Mouse (Mus musculus) thymus, adult 2 months (tissue): ENCODE measurements around the gene Sowaha. TPM values are rescaled to one million over a fixed set of nuclear protein-coding genes. Genes with fewer than 3 reads are reported as not detected.

ENCODE experiments used
- DNase-seq: peaks from one replicate; pipeline ENCODE4 v3.0.0; 2021
- H3K27ac ChIP-seq: fragments of 200-500 bp; 2 replicates; pipeline ENCODE4 v1.5.1; 2012; ENCODE audit warnings: low read length, control low read depth; ENCODE audit not compliant: control insufficient read depth, insufficient read depth
- H3K27me3 ChIP-seq: fragments of 200-500 bp; 2 replicates; pipeline ENCODE4 v1.6.1; 2012; ENCODE audit warnings: mild to moderate bottlenecking, low read length, moderate library complexity, mixed read lengths; ENCODE audit not compliant: control insufficient read depth, insufficient read depth
- H3K36me3 ChIP-seq: fragments of 200-500 bp; 2 replicates; pipeline ENCODE4 v1.6.1; 2012; ENCODE audit warnings: mild to moderate bottlenecking, low read length, moderate library complexity; ENCODE audit not compliant: control insufficient read depth, insufficient read depth
- H3K4me1 ChIP-seq: fragments of 200-500 bp; replicated peaks from 2 replicates; pipeline ENCODE4 v1.6.1; 2012; ENCODE audit warnings: low read length; ENCODE audit not compliant: control insufficient read depth, insufficient read depth
- H3K4me3 ChIP-seq: fragments of 200-500 bp; 2 replicates; pipeline ENCODE4 v1.5.1; 2012; ENCODE audit warnings: mild to moderate bottlenecking, low read length, control low read depth, moderate library complexity; ENCODE audit not compliant: control insufficient read depth, insufficient read depth
- CTCF ChIP-seq: fragments of 200-500 bp; IDR thresholded peaks from 2 replicates; pipeline ENCODE4 v1.5.1; 2012; ENCODE audit warnings: mild to moderate bottlenecking, control low read depth, low read length, moderate library complexity, borderline replicate concordance; ENCODE audit not compliant: control insufficient read depth, poor library complexity, insufficient read depth; ENCODE audit errors: extremely low read depth
- POLR2A ChIP-seq: fragments of 200-500 bp; IDR thresholded peaks from 2 replicates; pipeline ENCODE4 v1.6.1; 2012; ENCODE audit warnings: mild to moderate bottlenecking, low read length, control low read depth, moderate library complexity; ENCODE audit not compliant: control insufficient read depth, poor library complexity, insufficient read depth; ENCODE audit errors: extremely low read depth
- WGBS: fragments of 180-500 bp; shearing (Covaris S2); methylation state at CpG from one replicate; pipeline ENCODE4 v1.1.7; 2018; 5-methylcytosine and 5-hydroxymethylcytosine counted together
- polyA plus RNA-seq: library from polyadenylated mRNA; depleted of rRNA; stranded (reverse); fragments of >200 nt; gene quantifications from 2 replicates; pipeline ENCODE4 v1.2.3, GENCODE M21; 2012

Sowaha gene
- polyA plus RNA-seq, 1 experiment: 0.18 TPM

GRCm38 (mm10) chr11:53483159-53483891 is 3.3 kb upstream of the Sowaha start:
- Histone ChIP-seq H3K27ac (no peak overlapping the region), H3K4me3 (no peak overlapping the region), H3K4me1 (peaks cover 9% of the 10 kb centered on the region), H3K27me3 (peaks cover 12% of the 10 kb centered on the region; the same call in 1 of the 2 replicates), H3K36me3 (no peaks in the 10 kb centered on the region)
- TF ChIP-seq CTCF (no peak), POLR2A (no peak)
- 85% methylated on average over 9 of the region's 9 CpGs for WGBS
- DNase-seq: no peak

GRCm38 (mm10) chr11:53481088-53481730 is 1.1 kb upstream of the Sowaha start:
- H3K36me3 ChIP-seq: no peaks in the 10 kb centered on the region
- 79% methylated on average over 4 of the region's 4 CpGs for WGBS
- peaks cover 15% of the 10 kb centered on the region for H3K27me3 ChIP-seq
- H3K27ac ChIP-seq: no peak overlapping the region
- peaks cover 5% of the 10 kb centered on the region for H3K4me1 ChIP-seq
- no peak for DNase-seq
- no peak overlapping the region for H3K4me3 ChIP-seq
- TF ChIP-seq CTCF (no peak), POLR2A (no peak)

- H3K4me3 ChIP-seq: no peak overlapping the region
- no peak for DNase-seq
- H3K4me1 ChIP-seq: peaks cover 5% of the 10 kb centered on the region
- peaks cover 15% of the 10 kb centered on the region for H3K27me3 ChIP-seq
- WGBS: 3% methylated on average over 62 of the region's 62 CpGs
- TF ChIP-seq CTCF: no peak
- TF ChIP-seq POLR2A: no peak
- no peaks in the 10 kb centered on the region for H3K36me3 ChIP-seq
- H3K27ac ChIP-seq: no peak overlapping the region
Measured at GRCm38 (mm10) chr11:53479171-53479782, 797 bp downstream of the Sowaha start.

- H3K27me3 ChIP-seq: peaks cover 15% of the 10 kb centered on the region
- WGBS: 15% methylated on average over 79 of the region's 79 CpGs
- no peak for DNase-seq
Measured at GRCm38 (mm10) chr11:53478383-53479170, 1.5 kb downstream of the Sowaha start.

GRCm38 (mm10) chr11:53477833-53478232 is 2.2 kb downstream of the Sowaha start:
- no peak overlapping the region for H3K4me3 ChIP-seq
- peaks cover 5% of the 10 kb centered on the region for H3K4me1 ChIP-seq
- 85% methylated on average over 7 of the region's 7 CpGs for WGBS
- no peak overlapping the region for H3K27ac ChIP-seq
- DNase-seq: no peak
- H3K27me3 ChIP-seq: peaks cover 15% of the 10 kb centered on the region
- TF ChIP-seq POLR2A (no peak), CTCF (no peak)
- H3K36me3 ChIP-seq: no peaks in the 10 kb centered on the region

More at GRCm38 (mm10) chr11:53478383-53479170, 1.5 kb downstream of the Sowaha start:
- TF ChIP-seq POLR2A: no peak
- no peak overlapping the region for H3K4me3 ChIP-seq
- H3K36me3 ChIP-seq: no peaks in the 10 kb centered on the region
- no peak overlapping the region for H3K27ac ChIP-seq
- peaks cover 5% of the 10 kb centered on the region for H3K4me1 ChIP-seq

GRCm38 (mm10) chr11:53475620-53476019 is 4.5 kb downstream of the Sowaha start:
- no peak overlapping the region for H3K4me3 ChIP-seq
- H3K4me1 ChIP-seq: peaks cover 5% of the 10 kb centered on the region
- no peaks in the 10 kb centered on the region for H3K36me3 ChIP-seq
- peaks cover 15% of the 10 kb centered on the region for H3K27me3 ChIP-seq
- DNase-seq: no peak
- WGBS: 55% methylated on average over 8 of the region's 8 CpGs
- no peak for TF ChIP-seq POLR2A
- TF ChIP-seq CTCF: no peak
- H3K27ac ChIP-seq: no peak overlapping the region
